Mouse (Mus musculus) gastrocnemius, postnatal 25 days (tissue): Measurements from ENCODE around the gene C1rl. TPM values are rescaled to one million over a fixed set of nuclear protein-coding genes. Genes with fewer than 3 reads are reported as not detected.
"Not testable (repeated sequence)": the region's sequence is repeated elsewhere in the genome, so short reads cannot be mapped to it uniquely, and the experiment has no call there.

ENCODE experiments used
- DNase-seq: peaks from one replicate; pipeline ENCODE4 v3.0.0; 2022
- long read RNA-seq, 2 experiments: library from polyadenylated mRNA; stranded (forward); transcript quantifications; one replicate each; pipeline ENCODE4 v2.0.0; 2021
- total RNA-seq, 2 experiments: library from RNA; stranded (reverse); gene quantifications; 1 replicate in 1 of 2; 2 replicates in 1 of 2; pipeline ENCODE4 v1.2.3; 2021

C1rl gene
- total RNA-seq, result 1 to 10 TPM in 1 of 2 experiments, under 1 TPM in 1; 0.41 to 1.1 TPM
- long read RNA-seq, experiment 1, result 0 reads
- long read RNA-seq, experiment 2, partial matches to known transcripts, result 0 of 2 reads
- long read RNA-seq, experiment 2, other reads (novel, unspliced or antisense), result 0 of 2 reads

- DNase-seq, result peak; percentile 87
Observed at GRCm38 (mm10) chr6:124492842-124493561, at the start of gene C1rl. Gene C1rl, plus strand, starts transcription at chr6:124493113.

- DNase-seq, result no peak
Observed at GRCm38 (mm10) chr6:124443338-124443737, 49.6 kb upstream of the C1rl start.

- no peak for DNase-seq
Observed at GRCm38 (mm10) chr6:124446024-124446423, 46.9 kb upstream of the C1rl start.

- no peak for DNase-seq
Observed at GRCm38 (mm10) chr6:124446459-124446858, 46.5 kb upstream of the C1rl start.

- no peak for DNase-seq
Observed at GRCm38 (mm10) chr6:124447356-124447755, 45.6 kb upstream of the C1rl start.

GRCm38 (mm10) chr6:124448186-124448852 lies 44.6 kb upstream of the C1rl start:
- DNase-seq, result no peak

- no peak for DNase-seq
Observed at GRCm38 (mm10) chr6:124448959-124449667, 43.8 kb upstream of the C1rl start.

GRCm38 (mm10) chr6:124449668-124450383 lies 43.1 kb upstream of the C1rl start:
- no peak for DNase-seq

GRCm38 (mm10) chr6:124451995-124452394 lies 40.9 kb upstream of the C1rl start:
- no peak for DNase-seq

GRCm38 (mm10) chr6:124453756-124454155 lies 39.2 kb upstream of the C1rl start:
- no peak for DNase-seq

- no peak for DNase-seq
Observed at GRCm38 (mm10) chr6:124456243-124456642, 36.7 kb upstream of the C1rl start.

GRCm38 (mm10) chr6:124457827-124458226 lies 35.1 kb upstream of the C1rl start:
- no peak for DNase-seq

GRCm38 (mm10) chr6:124458505-124458904 lies 34.4 kb upstream of the C1rl start:
- no peak for DNase-seq

GRCm38 (mm10) chr6:124459388-124459787 lies 33.5 kb upstream of the C1rl start:
- DNase-seq, result no peak

- no peak for DNase-seq
Observed at GRCm38 (mm10) chr6:124463881-124464291, 29.0 kb upstream of the C1rl start.

GRCm38 (mm10) chr6:124464305-124465271 lies 28.3 kb upstream of the C1rl start, which contains the start of gene Clstn3:
Gene Clstn3, minus strand, starts transcription at chr6:124464794.
- peak; percentile 72 for DNase-seq

- DNase-seq, result no peak
Observed at GRCm38 (mm10) chr6:124465299-124465698, 27.6 kb upstream of the C1rl start.

GRCm38 (mm10) chr6:124465729-124466128 lies 27.2 kb upstream of the C1rl start:
- DNase-seq, result no peak

GRCm38 (mm10) chr6:124471121-124471520 lies 21.8 kb upstream of the C1rl start:
- DNase-seq, result no peak

- DNase-seq, result not testable (repeated sequence)
Observed at GRCm38 (mm10) chr6:124471783-124472638, 20.9 kb upstream of the C1rl start.
